9 mouse cellular contexts compared by ENCODE assay signal in the genomic region with DNA sequence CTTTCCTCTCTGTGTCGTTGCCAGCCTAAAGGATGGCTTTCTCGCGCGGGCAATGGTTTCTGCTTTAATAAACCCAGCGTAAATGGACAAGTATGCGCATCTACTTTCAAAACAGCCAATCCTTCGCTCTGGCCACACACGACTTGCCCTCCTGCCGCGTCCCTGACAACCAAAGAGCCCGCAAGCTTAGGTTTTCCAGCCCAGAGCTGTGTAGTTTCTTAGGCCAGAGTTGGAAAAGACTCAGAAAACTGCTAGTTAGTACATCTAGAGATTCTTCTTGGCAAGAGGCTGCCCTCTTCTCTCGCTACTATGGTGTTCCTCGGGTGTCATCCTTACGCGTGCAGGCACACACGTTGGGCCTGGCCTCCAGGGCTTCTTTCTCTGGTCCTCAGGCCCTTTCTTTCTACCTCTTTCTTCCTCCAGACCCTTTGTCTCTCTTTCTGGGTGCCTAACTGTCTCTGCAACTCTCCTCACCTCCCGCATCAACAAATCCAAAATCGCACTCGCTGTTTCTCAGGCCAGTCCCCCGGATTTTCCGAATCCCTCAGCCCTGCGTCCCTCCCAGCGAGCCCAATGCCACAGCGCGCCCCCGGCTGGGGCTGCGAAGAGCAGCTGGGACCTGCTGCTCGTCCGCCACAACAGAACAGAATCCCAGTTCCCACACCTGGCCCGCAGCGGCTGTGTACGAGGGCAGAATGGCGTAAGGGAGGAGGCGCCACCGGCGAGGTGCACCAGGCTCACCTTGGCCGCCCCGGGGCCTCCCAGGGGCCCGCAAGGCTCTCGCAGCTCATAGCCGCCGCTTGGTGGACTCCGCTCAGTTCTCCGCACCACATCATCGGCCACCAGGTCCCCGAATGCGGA. TPM values are rescaled to one million over a fixed set of nuclear protein-coding genes. Genes with fewer than 3 reads are reported as not detected.
DNase-seq lines count a peak whose midpoint lies in the region; ATAC-seq lines count a peak whose summit lies in the region.
"Had no signal": no experiment of that assay in that cellular context is flagged by ENCODE, and none has a peak within 500 bp of the region (broad histone marks: within the 10 kb centered on the region; RNA-seq: fewer than 3 reads in every experiment).

No protein-coding gene starts in this region.

- no peaks in the 10 kb centered on the region for H3K36me3 ChIP-seq in liver, embryonic 11.5 days (ENCODE audit: control insufficient read depth, insufficient read depth, low read length)
- no peaks in the 10 kb centered on the region for H3K36me3 ChIP-seq in embryonic facial prominence, embryonic 13.5 days
- H3K36me3 ChIP-seq in hindbrain, embryonic 16.5 days (ENCODE audit: control insufficient read depth, insufficient read depth, low read length) = no peaks in the 10 kb centered on the region
- no peaks in the 10 kb centered on the region for H3K36me3 ChIP-seq in neural tube, embryonic 13.5 days

- peaks cover 9% of the 10 kb centered on the region; the same call in 1 of the 2 replicates for H3K4me1 ChIP-seq in liver, embryonic 11.5 days (replicated peaks; ENCODE audit: control insufficient read depth, insufficient read depth, low read length)
- H3K4me1 ChIP-seq in embryonic facial prominence, embryonic 13.5 days = peaks cover 74% of the 10 kb centered on the region
- H3K4me1 ChIP-seq in hindbrain, embryonic 16.5 days (ENCODE audit: control insufficient read depth, insufficient read depth, low read depth, low read length) = peaks cover 33% of the 10 kb centered on the region
- peaks cover 90% of the 10 kb centered on the region for H3K4me1 ChIP-seq in neural tube, embryonic 13.5 days (replicated peaks)

- ATAC-seq in liver, embryonic 11.5 days (replicated peaks; ENCODE audit: low FRiP score) = no peak
- ATAC-seq in embryonic facial prominence, embryonic 13.5 days (ENCODE audit: insufficient number of reproducible peaks, insufficient read depth, low FRiP score, low TSS enrichment, low read depth) = no peak
- no peak for ATAC-seq in hindbrain, embryonic 16.5 days
- no peak for ATAC-seq in neural tube, embryonic 13.5 days (ENCODE audit: low read depth)

- WGBS in liver, embryonic 11.5 days = 3% methylated on average over 47 of the region's 47 CpGs
- WGBS in embryonic facial prominence, embryonic 13.5 days = 1% methylated on average over 47 of the region's 47 CpGs
- WGBS in hindbrain, embryonic 16.5 days = 2% methylated on average over 45 of the region's 47 CpGs
- WGBS in neural tube, embryonic 13.5 days = under 1% methylated on average over 47 of the region's 47 CpGs

- DNase-seq in liver, embryonic 11.5 days (ENCODE audit: low spot score) = no peak
- no peak for DNase-seq in liver
- no peak for DNase-seq in layer of hippocampus, adult 8-10 months (ENCODE audit: low spot score in 2 of 2)
- DNase-seq in layer of hippocampus, adult 18-20 months (ENCODE audit: low spot score in 2 of 2) = no peak
- DNase-seq: cerebellum, adult 9-11 months had no signal

- no peak overlapping the region for H3K27ac ChIP-seq in liver, embryonic 11.5 days (ENCODE audit: low read depth, low read length)
- no peak overlapping the region for H3K27ac ChIP-seq in embryonic facial prominence, embryonic 13.5 days
- H3K27ac ChIP-seq in hindbrain, embryonic 16.5 days (ENCODE audit: low read depth, low read length) = peak overlapping the region; percentile 65
- H3K27ac ChIP-seq in neural tube, embryonic 13.5 days (replicated peaks) = peak overlapping the region; percentile 93
- H3K27ac ChIP-seq: macrophage had no signal

- no peaks in the 10 kb centered on the region for H3K9me3 ChIP-seq in liver, embryonic 11.5 days (ENCODE audit: control insufficient read depth, low read length)
- H3K9me3 ChIP-seq in embryonic facial prominence, embryonic 13.5 days = no peaks in the 10 kb centered on the region
- H3K9me3 ChIP-seq in hindbrain, embryonic 16.5 days (ENCODE audit: control insufficient read depth, low read length) = no peaks in the 10 kb centered on the region
- no peaks in the 10 kb centered on the region for H3K9me3 ChIP-seq in neural tube, embryonic 13.5 days

- no peak overlapping the region for H3K9ac ChIP-seq in liver, embryonic 11.5 days (ENCODE audit: low read depth, low read length)
- H3K9ac ChIP-seq in embryonic facial prominence, embryonic 13.5 days = no peak overlapping the region
- peak overlapping the region; percentile 56 for H3K9ac ChIP-seq in hindbrain, embryonic 16.5 days (ENCODE audit: low read depth, low read length)
- peak overlapping the region; percentile 74 for H3K9ac ChIP-seq in neural tube, embryonic 13.5 days

- H3K4me2 ChIP-seq in liver, embryonic 11.5 days = no peak overlapping the region
- H3K4me2 ChIP-seq in embryonic facial prominence, embryonic 13.5 days = peak overlapping the region; percentile 45
- H3K4me2 ChIP-seq in hindbrain, embryonic 16.5 days (ENCODE audit: low read length) = peak overlapping the region; percentile 69
- peak overlapping the region; percentile 61 for H3K4me2 ChIP-seq in neural tube, embryonic 13.5 days

- H3K27me3 ChIP-seq in liver, embryonic 11.5 days (replicated peaks; ENCODE audit: control insufficient read depth, insufficient read depth, low read length) = peaks cover 99% of the 10 kb centered on the region
- H3K27me3 ChIP-seq in embryonic facial prominence, embryonic 13.5 days = peaks cover 100% of the 10 kb centered on the region
- peaks cover 67% of the 10 kb centered on the region for H3K27me3 ChIP-seq in hindbrain, embryonic 16.5 days (replicated peaks; ENCODE audit: control insufficient read depth, insufficient read depth, low read length)
- peaks cover 99% of the 10 kb centered on the region for H3K27me3 ChIP-seq in neural tube, embryonic 13.5 days

- H3K4me3 ChIP-seq in liver, embryonic 11.5 days (ENCODE audit: low read depth, low read length) = 0 out of 2 replicates have a peak overlapping the region, but pooled peaks have one; percentile 10
- peak overlapping the region; percentile 29 for H3K4me3 ChIP-seq in embryonic facial prominence, embryonic 13.5 days
- H3K4me3 ChIP-seq in hindbrain, embryonic 16.5 days (ENCODE audit: low read length) = peak overlapping the region; percentile 50
- peak overlapping the region; percentile 51 for H3K4me3 ChIP-seq in neural tube, embryonic 13.5 days

RNA-seq across cellular contexts. Expression of a gene that starts 4.9 kb away (rescaled TPM):
- not detected in 2 replicates for polyA plus RNA-seq in liver, embryonic 11.5 days (2014; fragmentation: Nextera tagmentation; extraction: Ambion mirVana)
- polyA plus RNA-seq in embryonic facial prominence, embryonic 13.5 days (2015; fragmentation: Nextera tagmentation; extraction: Ambion mirVana) = 0.58 TPM in 1 of 2 replicates, not detected in the other
- 10.8 and 11.8 TPM in 2 replicates for polyA plus RNA-seq in hindbrain, embryonic 16.5 days (2015; fragmentation: Nextera tagmentation; extraction: Ambion mirVana)
- 25.4 and 27.9 TPM in 2 replicates for polyA plus RNA-seq in neural tube, embryonic 13.5 days (2015; fragmentation: Nextera tagmentation; extraction: Ambion mirVana)
- under 1 TPM in 1 of 4 experiments, not detected in 3; 0.18 TPM for total RNA-seq in layer of hippocampus, adult 8-10 months (2022)
- total RNA-seq in layer of hippocampus, adult 18-20 months (2021) = under 1 TPM; 0.07 to 0.15 TPM

Comparison
In these comparisons a context has a peak if more than half of its experiments do, and no peak if none do; other contexts are left out.
1. H3K27ac ChIP-seq: peak in hindbrain, embryonic 16.5 days (single experiment) and neural tube, embryonic 13.5 days (single experiment); none in liver, embryonic 11.5 days (single experiment) and embryonic facial prominence, embryonic 13.5 days (single experiment).
2. H3K9ac ChIP-seq: peak in hindbrain, embryonic 16.5 days (single experiment) and neural tube, embryonic 13.5 days (single experiment); none in liver, embryonic 11.5 days (single experiment) and embryonic facial prominence, embryonic 13.5 days (single experiment).
3. Peak in every context shown above with its lines, with median percentiles within 50 percentile points of each other: H3K4me3 ChIP-seq.